In the genomic region with DNA sequence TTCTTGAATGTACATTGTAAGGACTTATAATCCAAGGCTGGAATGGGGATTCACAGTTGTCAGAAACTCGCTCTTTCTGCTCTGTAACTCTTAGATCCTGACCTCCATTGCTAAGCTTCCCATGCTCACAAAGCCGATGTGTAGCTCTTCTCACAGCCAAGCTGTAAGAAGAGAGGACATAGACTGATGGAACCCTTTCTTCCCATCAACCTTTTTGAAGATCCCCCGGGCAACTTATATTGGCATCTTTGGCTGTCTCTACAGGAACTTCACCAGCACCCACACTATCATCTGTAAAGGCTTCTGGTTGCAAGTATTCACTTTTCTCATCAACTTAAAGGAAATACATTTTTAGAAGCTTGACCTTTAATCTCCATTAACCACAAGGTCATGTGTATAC, we compare ENCODE assay signal across 32 mouse cellular contexts.
"Had no signal": no experiment of that assay in that cellular context is flagged by ENCODE, and none has a peak within 500 bp of the region (broad histone marks: within the 10 kb centered on the region; RNA-seq: fewer than 3 reads in every experiment).

No protein-coding gene starts in this region.

- H3K4me3 ChIP-seq: heart, embryonic 10.5 days; heart, embryonic 12.5 days; heart, embryonic 13.5 days; heart, embryonic 15.5 days; hindbrain, embryonic 10.5 days; hindbrain, embryonic 12.5 days; hindbrain, embryonic 13.5 days; hindbrain, embryonic 15.5 days; intestine, embryonic 15.5 days; kidney, embryonic 15.5 days; layer of hippocampus, adult 2 months; left cerebral cortex, adult 2 months had no signal

- DNase-seq: heart, postnatal 14 days; heart, postnatal 36 days; heart, postnatal 4 days; kidney, adult 11 months; kidney, adult 2 months; kidney, adult 8-10 months; kidney, adult 9 months; kidney, postnatal 10 days; kidney, postnatal 14 days; kidney, postnatal 25 days; kidney, postnatal 4 days; layer of hippocampus, adult 9-11 months; layer of hippocampus, postnatal 36 days had no signal

- H3K27ac ChIP-seq: heart, embryonic 10.5 days; heart, embryonic 13.5 days; heart, embryonic 15.5 days; hindbrain, embryonic 10.5 days; hindbrain, embryonic 12.5 days; hindbrain, embryonic 13.5 days; hindbrain, embryonic 14.5 days; hindbrain, embryonic 15.5 days; hindbrain, postnatal 0 days; intestine, embryonic 15.5 days; kidney, embryonic 15.5 days; kidney, postnatal 0 days; layer of hippocampus, adult 2 months; left cerebral cortex, adult 2 months had no signal

- ATAC-seq: hindbrain, embryonic 16.5 days; hindbrain, postnatal 0 days; inflammation-experienced regulatory T-cells, adult 6 months; intestine, embryonic 15.5 days; intestine, embryonic 16.5 days; intestine, postnatal 0 days had no signal
